Mouse (Mus musculus) kidney, embryonic 16.5 days (tissue): Measurements from ENCODE around the gene Pigr. TPM values are rescaled to one million over a fixed set of nuclear protein-coding genes. Genes with fewer than 3 reads are reported as not detected.
A peak's percentile ranks its signal among the peaks of the same experiment; 100 is the strongest.

Experiments used
- ATAC-seq: fragments of 200-750 bp; cut with Nextera tagmentation; 2 replicates; pipeline ENCODE4 v1.8.0; 2017; ENCODE audit warnings: moderate TSS enrichment; ENCODE audit not compliant: low FRiP score, low TSS enrichment
- H3K27ac ChIP-seq: fragments of 300-500 bp; sonication (generic); 2 replicates; pipeline ENCODE4 v1.5.1; 2014; ENCODE audit warnings: low read length
- H3K27me3 ChIP-seq: fragments of 300-500 bp; sonication (generic); 2 replicates; pipeline ENCODE4 v1.6.1; 2014; ENCODE audit warnings: low read length, control low read depth, mixed read lengths; ENCODE audit not compliant: insufficient read depth
- H3K36me3 ChIP-seq: fragments of 300-500 bp; sonication (generic); 2 replicates; pipeline ENCODE4 v1.6.1; 2014; ENCODE audit warnings: low read length, control low read depth, mixed read lengths; ENCODE audit not compliant: insufficient read depth
- H3K4me1 ChIP-seq: fragments of 300-500 bp; sonication (generic); 2 replicates; pipeline ENCODE4 v1.6.1; 2014; ENCODE audit warnings: low read length, control low read depth, mixed read lengths; ENCODE audit not compliant: insufficient read depth
- H3K4me2 ChIP-seq: fragments of 300-500 bp; sonication (generic); replicated peaks from 2 replicates; pipeline ENCODE4 v1.6.1; 2014; ENCODE audit warnings: low read depth, low read length
- H3K4me3 ChIP-seq: fragments of 300-500 bp; sonication (generic); 2 replicates; pipeline ENCODE4 v1.5.1; 2014; ENCODE audit warnings: mild to moderate bottlenecking, low read length
- H3K9ac ChIP-seq: fragments of 300-500 bp; sonication (generic); replicated peaks from 2 replicates; pipeline ENCODE4 v1.6.1; 2014; ENCODE audit warnings: low read length
- H3K9me3 ChIP-seq: fragments of 300-500 bp; sonication (generic); 2 replicates; pipeline ENCODE4 v1.6.1; 2016; ENCODE audit warnings: low read length, control low read depth
- WGBS: fragments of 180-500 bp; shearing (Covaris S2); extraction: QIAGEN DNeasy Blood & Tissue Kit; methylation state at CpG from one replicate; pipeline ENCODE4 v1.1.7; 2014; 5-methylcytosine and 5-hydroxymethylcytosine counted together
- polyA plus RNA-seq: library from polyadenylated mRNA; unstranded; fragments of >200 nt; fragmentation: Nextera tagmentation; extraction: Ambion mirVana; gene quantifications from 2 replicates; pipeline ENCODE4 v1.2.1, GENCODE M21; 2015

The Pigr gene
- polyA plus RNA-seq, 1 experiment from 2014 or later = not detected

GRCm38 (mm10) chr1:130875910-130876309 is 49.4 kb downstream of the Pigr start:
- H3K36me3 ChIP-seq = no peaks in the 10 kb centered on the region
- H3K27me3 ChIP-seq = peaks cover 29% of the 10 kb centered on the region
- no peak overlapping the region for H3K4me2 ChIP-seq
- H3K9me3 ChIP-seq = no peaks in the 10 kb centered on the region
- H3K9ac ChIP-seq = no peak overlapping the region
- 0 out of 2 replicates have a peak, but pooled peaks cover 2% of the 10 kb centered on the region for H3K4me1 ChIP-seq
- 82% methylated on average over 3 of the region's 3 CpGs for WGBS
- ATAC-seq = no peak
- no peak overlapping the region for H3K4me3 ChIP-seq
- no peak overlapping the region for H3K27ac ChIP-seq

GRCm38 (mm10) chr1:130876931-130877509 is 50.5 kb downstream of the Pigr start:
- Histone ChIP-seq H3K4me3 (no peak overlapping the region), H3K4me2 (no peak overlapping the region), H3K36me3 (no peaks in the 10 kb centered on the region), H3K9me3 (no peaks in the 10 kb centered on the region), H3K27ac (no peak overlapping the region), H3K27me3 (peaks cover 29% of the 10 kb centered on the region), H3K4me1 (0 out of 2 replicates have a peak, but pooled peaks cover 2% of the 10 kb centered on the region), H3K9ac (no peak overlapping the region)
- ATAC-seq = no peak
- WGBS = 24% methylated on average over 3 of the region's 3 CpGs

GRCm38 (mm10) chr1:130877889-130878614 is 51.6 kb downstream of the Pigr start:
- H3K36me3 ChIP-seq = no peaks in the 10 kb centered on the region
- 3% methylated on average over 37 of the region's 43 CpGs for WGBS

GRCm38 (mm10) chr1:130879927-130880326 is 53.4 kb downstream of the Pigr start:
- no peak overlapping the region for H3K4me2 ChIP-seq
- H3K9ac ChIP-seq = no peak overlapping the region
- H3K27ac ChIP-seq = no peak overlapping the region
- H3K27me3 ChIP-seq = peaks cover 29% of the 10 kb centered on the region
- H3K4me3 ChIP-seq = no peak overlapping the region
- no peaks in the 10 kb centered on the region for H3K36me3 ChIP-seq
- 0 out of 2 replicates have a peak, but pooled peaks cover 2% of the 10 kb centered on the region for H3K4me1 ChIP-seq
- ATAC-seq = no peak
- no peaks in the 10 kb centered on the region for H3K9me3 ChIP-seq
- WGBS = 94% methylated on average over 7 of the region's 7 CpGs

More at GRCm38 (mm10) chr1:130877889-130878614, 51.6 kb downstream of the Pigr start:
- Histone ChIP-seq H3K9me3 (no peaks in the 10 kb centered on the region), H3K27me3 (peaks cover 29% of the 10 kb centered on the region), H3K4me3 (peak overlapping the region; percentile 47), H3K4me2 (peak overlapping the region; percentile 70), H3K4me1 (0 out of 2 replicates have a peak, but pooled peaks cover 2% of the 10 kb centered on the region), H3K27ac (no peak overlapping the region), H3K9ac (peak overlapping the region; percentile 40; the same call in 1 of the 2 replicates)
- peak; percentile 62 for ATAC-seq

GRCm38 (mm10) chr1:130883146-130883545 is 56.7 kb downstream of the Pigr start:
- no peak overlapping the region for H3K4me2 ChIP-seq

GRCm38 (mm10) chr1:130887354-130887753 is 60.9 kb downstream of the Pigr start, which contains the start of gene Il24:
TSS of gene Il24 (minus strand) at chr1:130887454.
- no peak for ATAC-seq
- Histone ChIP-seq H3K4me3 (no peak within 1 kb of the TSS), H3K27me3 (peaks cover 3% of the 10 kb centered on the region; the same call in 1 of the 2 replicates), H3K4me1 (no peaks in the 10 kb centered on the region), H3K36me3 (no peaks in the 10 kb centered on the region), H3K27ac (no peak within 1 kb of the TSS), H3K9ac (no peak within 1 kb of the TSS), H3K9me3 (no peaks in the 10 kb centered on the region), H3K4me2 (no peak within 1 kb of the TSS)

More at GRCm38 (mm10) chr1:130883146-130883545, 56.7 kb downstream of the Pigr start:
- 81% methylated on average over 4 of the region's 4 CpGs for WGBS
- no peak for ATAC-seq
- Histone ChIP-seq H3K4me1 (no peaks in the 10 kb centered on the region), H3K9me3 (no peaks in the 10 kb centered on the region), H3K4me3 (no peak overlapping the region), H3K27me3 (peaks cover 22% of the 10 kb centered on the region), H3K27ac (no peak overlapping the region), H3K9ac (no peak overlapping the region), H3K36me3 (no peaks in the 10 kb centered on the region)

GRCm38 (mm10) chr1:130892446-130892845 is 66.0 kb downstream of the Pigr start:
- ATAC-seq = no peak
- Histone ChIP-seq H3K4me3 (no peak overlapping the region), H3K36me3 (no peaks in the 10 kb centered on the region), H3K27me3 (no peaks in the 10 kb centered on the region), H3K27ac (no peak overlapping the region), H3K4me2 (no peak overlapping the region), H3K4me1 (no peaks in the 10 kb centered on the region), H3K9ac (no peak overlapping the region), H3K9me3 (no peaks in the 10 kb centered on the region)
- WGBS = 79% methylated on average over 1 of the region's 1 CpGs

GRCm38 (mm10) chr1:130893329-130894040 is 67.0 kb downstream of the Pigr start:
- Histone ChIP-seq H3K9me3 (no peaks in the 10 kb centered on the region), H3K36me3 (no peaks in the 10 kb centered on the region), H3K9ac (no peak overlapping the region), H3K4me3 (no peak overlapping the region), H3K27me3 (no peaks in the 10 kb centered on the region), H3K27ac (0 out of 2 replicates have a peak overlapping the region, but pooled peaks have one; percentile 18), H3K4me2 (no peak overlapping the region), H3K4me1 (no peaks in the 10 kb centered on the region)
- ATAC-seq = peak; percentile 65
- 29% methylated on average over 9 of the region's 9 CpGs for WGBS

GRCm38 (mm10) chr1:130894468-130894867 is 68.0 kb downstream of the Pigr start:
- Histone ChIP-seq H3K27me3 (no peaks in the 10 kb centered on the region), H3K4me3 (no peak overlapping the region), H3K27ac (no peak overlapping the region), H3K36me3 (no peaks in the 10 kb centered on the region), H3K4me1 (no peaks in the 10 kb centered on the region), H3K9me3 (no peaks in the 10 kb centered on the region), H3K4me2 (no peak overlapping the region), H3K9ac (no peak overlapping the region)
- no peak for ATAC-seq
- WGBS = 79% methylated on average over 6 of the region's 6 CpGs
